Mouse (Mus musculus) spleen, adult 2 months (tissue): ENCODE measurements around the gene Cfap300. TPM values are rescaled to one million over a fixed set of nuclear protein-coding genes. Genes with fewer than 3 reads are reported as not detected.

ENCODE experiments used
- DNase-seq, 2 experiments: peaks; one replicate each; pipeline versions ENCODE4 v3.0.0 to v3.0.0-alpha.2; 2012 to 2021; ENCODE audit warnings: low spot score in 2 of 2, low read depth in 1 of 2
- H3K27ac ChIP-seq: fragments of 200-500 bp; 2 replicates; pipeline ENCODE4 v1.5.1; 2012; ENCODE audit warnings: low read length, inconsistent platforms; ENCODE audit not compliant: insufficient read depth
- H3K27me3 ChIP-seq: fragments of 200-500 bp; 2 replicates; pipeline ENCODE4 v1.6.1; 2012; ENCODE audit warnings: mild to moderate bottlenecking, moderate library complexity, low read length, inconsistent platforms; ENCODE audit not compliant: control insufficient read depth, insufficient read depth
- H3K36me3 ChIP-seq: fragments of 200-500 bp; 2 replicates; pipeline ENCODE4 v1.6.1; 2012; ENCODE audit warnings: mild to moderate bottlenecking, low read length, inconsistent platforms; ENCODE audit not compliant: control insufficient read depth, insufficient read depth
- H3K4me1 ChIP-seq: fragments of 200-500 bp; 2 replicates; pipeline ENCODE4 v1.6.1; 2011; ENCODE audit warnings: inconsistent platforms; ENCODE audit not compliant: control insufficient read depth, insufficient read depth, insufficient read length
- H3K4me3 ChIP-seq: fragments of 200-500 bp; 2 replicates; pipeline ENCODE4 v1.5.1; 2011; ENCODE audit warnings: mild to moderate bottlenecking, inconsistent platforms; ENCODE audit not compliant: insufficient read depth, insufficient read length; ENCODE audit errors: extremely low read depth
- CTCF ChIP-seq: fragments of 200-500 bp; IDR thresholded peaks from 2 replicates; pipeline ENCODE4 v1.5.1; 2011; ENCODE audit warnings: mild to moderate bottlenecking, inconsistent platforms; ENCODE audit not compliant: insufficient read depth, insufficient read length, insufficient replicate concordance; ENCODE audit errors: extremely low read depth
- POLR2A ChIP-seq: fragments of 200-500 bp; IDR thresholded peaks from 2 replicates; pipeline ENCODE4 v1.6.1; 2011; ENCODE audit warnings: low read depth, low read length, inconsistent platforms
- WGBS: fragments of 180-500 bp; shearing (Covaris S2); methylation state at CpG from one replicate; pipeline ENCODE4 v1.1.7; 2018; 5-methylcytosine and 5-hydroxymethylcytosine counted together
- polyA plus RNA-seq: library from polyadenylated mRNA; depleted of rRNA; stranded (reverse); fragments of >200 nt; gene quantifications from 2 replicates; pipeline ENCODE4 v1.2.3, GENCODE M21; 2012

The Cfap300 gene
- polyA plus RNA-seq, 1 experiment: 0.74 TPM

GRCm38 (mm10) chr9:8004370-8004991 is 38.1 kb downstream of the Cfap300 start, which contains the start of gene Yap1:
Gene Yap1, minus strand, starts transcription at chr9:8004596.
- WGBS: 2% methylated on average over 75 of the region's 79 CpGs
- Histone ChIP-seq H3K27me3 (peaks cover 25% of the 10 kb centered on the region), H3K27ac (peak within 1 kb of the TSS; percentile 41; the same call in 1 of the 2 replicates), H3K36me3 (no peaks in the 10 kb centered on the region), H3K4me1 (peaks cover 11% of the 10 kb centered on the region), H3K4me3 (peak within 1 kb of the TSS; percentile 52)
- DNase-seq: peak in 1 of 2 experiments; percentile 38
- no peak for TF ChIP-seq POLR2A
- no peak for TF ChIP-seq CTCF

GRCm38 (mm10) chr9:8003301-8004271 is 39.0 kb downstream of the Cfap300 start:
- TF ChIP-seq CTCF (no peak), POLR2A (no peak)
- Histone ChIP-seq H3K36me3 (no peaks in the 10 kb centered on the region), H3K27me3 (peaks cover 25% of the 10 kb centered on the region), H3K27ac (peak overlapping the region; percentile 41; the same call in 1 of the 2 replicates), H3K4me1 (peaks cover 11% of the 10 kb centered on the region), H3K4me3 (peak overlapping the region; percentile 52)
- DNase-seq: no peak
- WGBS: 4% methylated on average over 82 of the region's 82 CpGs

- peaks cover 11% of the 10 kb centered on the region for H3K4me1 ChIP-seq
- no peak overlapping the region for H3K4me3 ChIP-seq
- H3K27me3 ChIP-seq: peaks cover 25% of the 10 kb centered on the region
- H3K36me3 ChIP-seq: no peaks in the 10 kb centered on the region
- TF ChIP-seq POLR2A (no peak), CTCF (no peak)
- no peak for DNase-seq
- no peak overlapping the region for H3K27ac ChIP-seq
- 6% methylated on average over 12 of the region's 12 CpGs for WGBS
Measured at GRCm38 (mm10) chr9:8002806-8003205, 39.8 kb downstream of the Cfap300 start.

GRCm38 (mm10) chr9:8001352-8001751 is 41.3 kb downstream of the Cfap300 start:
- no peaks in the 10 kb centered on the region for H3K36me3 ChIP-seq
- 84% methylated on average over 7 of the region's 7 CpGs for WGBS
- no peak for TF ChIP-seq CTCF
- no peak for TF ChIP-seq POLR2A
- H3K4me3 ChIP-seq: no peak overlapping the region
- H3K27me3 ChIP-seq: peaks cover 21% of the 10 kb centered on the region
- no peak for DNase-seq
- peaks cover 11% of the 10 kb centered on the region for H3K4me1 ChIP-seq
- no peak overlapping the region for H3K27ac ChIP-seq

- no peak overlapping the region for H3K4me3 ChIP-seq
- TF ChIP-seq POLR2A (no peak), CTCF (no peak)
- no peaks in the 10 kb centered on the region for H3K27me3 ChIP-seq
- H3K27ac ChIP-seq: no peak overlapping the region
- no peak for DNase-seq
- H3K36me3 ChIP-seq: no peaks in the 10 kb centered on the region
- H3K4me1 ChIP-seq: no peaks in the 10 kb centered on the region
- WGBS: 81% methylated on average over 5 of the region's 5 CpGs
Measured at GRCm38 (mm10) chr9:7994275-7994674, 48.3 kb downstream of the Cfap300 start.

- TF ChIP-seq POLR2A (no peak), CTCF (no peak)
- H3K36me3 ChIP-seq: no peaks in the 10 kb centered on the region
Measured at GRCm38 (mm10) chr9:7992651-7993050, 50.0 kb downstream of the Cfap300 start.

GRCm38 (mm10) chr9:7990897-7991296 is 51.7 kb downstream of the Cfap300 start:
- Histone ChIP-seq H3K36me3 (no peaks in the 10 kb centered on the region), H3K27me3 (no peaks in the 10 kb centered on the region), H3K4me3 (no peak overlapping the region), H3K4me1 (no peaks in the 10 kb centered on the region), H3K27ac (no peak overlapping the region)
- TF ChIP-seq POLR2A: no peak
- no peak for TF ChIP-seq CTCF
- no peak for DNase-seq
- WGBS: 75% methylated on average over 4 of the region's 4 CpGs

More at GRCm38 (mm10) chr9:7992651-7993050, 50.0 kb downstream of the Cfap300 start:
- Histone ChIP-seq H3K4me3 (no peak overlapping the region), H3K4me1 (no peaks in the 10 kb centered on the region), H3K27ac (no peak overlapping the region), H3K27me3 (no peaks in the 10 kb centered on the region)
- DNase-seq: no peak
- WGBS: 55% methylated on average over 3 of the region's 3 CpGs
